Mouse (Mus musculus) right cerebral cortex, adult 2 months (tissue): ENCODE data around the gene Dnajc12.
"Not testable (repeated sequence)": the region's sequence is repeated elsewhere in the genome, so short reads cannot be mapped to it uniquely, and the experiment has no call there.

Experiments used
- DNase-seq, 2 experiments: peaks; one replicate each; pipeline ENCODE4 v3.0.0; 2021 to 2022; ENCODE audit warnings: low spot score in 2 of 2

Gene Dnajc12

GRCm38 (mm10) chr10:63382372-63383279 is at the start of gene Dnajc12:
TSS of gene Dnajc12 (plus strand) at chr10:63382443.
- peak; percentile 78 for DNase-seq

GRCm38 (mm10) chr10:63336901-63337300 is 45.3 kb upstream of the Dnajc12 start:
- no peak for DNase-seq

- no peak for DNase-seq
Measured at GRCm38 (mm10) chr10:63337326-63337725, 44.9 kb upstream of the Dnajc12 start.

- peak; percentile 37 to 50 for DNase-seq
Measured at GRCm38 (mm10) chr10:63337951-63338836, 44.0 kb upstream of the Dnajc12 start.

GRCm38 (mm10) chr10:63338914-63339643 is 43.2 kb upstream of the Dnajc12 start:
- peak; percentile 73 to 76 for DNase-seq

GRCm38 (mm10) chr10:63341351-63341750 is 40.9 kb upstream of the Dnajc12 start:
- DNase-seq: no peak

- DNase-seq: no peak
Measured at GRCm38 (mm10) chr10:63344751-63345150, 37.5 kb upstream of the Dnajc12 start.

- no peak for DNase-seq
Measured at GRCm38 (mm10) chr10:63348291-63348690, 34.0 kb upstream of the Dnajc12 start.

GRCm38 (mm10) chr10:63350666-63351065 is 31.6 kb upstream of the Dnajc12 start:
- DNase-seq: no peak

- not testable (repeated sequence) for DNase-seq
Measured at GRCm38 (mm10) chr10:63351099-63351498, 31.1 kb upstream of the Dnajc12 start.

- DNase-seq: peak; percentile 48 to 51
Measured at GRCm38 (mm10) chr10:63352111-63352510, 30.1 kb upstream of the Dnajc12 start.

- DNase-seq: no peak
Measured at GRCm38 (mm10) chr10:63360502-63360901, 21.7 kb upstream of the Dnajc12 start.

- no peak for DNase-seq
Measured at GRCm38 (mm10) chr10:63365918-63366455, 16.3 kb upstream of the Dnajc12 start.

- no peak for DNase-seq
Measured at GRCm38 (mm10) chr10:63367386-63367785, 14.9 kb upstream of the Dnajc12 start.

- DNase-seq: no peak
Measured at GRCm38 (mm10) chr10:63368041-63368440, 14.2 kb upstream of the Dnajc12 start.

GRCm38 (mm10) chr10:63376303-63376702 is 5.9 kb upstream of the Dnajc12 start:
- DNase-seq: no peak

- DNase-seq: peak; percentile 53 to 77
Measured at GRCm38 (mm10) chr10:63377468-63377867, 4.8 kb upstream of the Dnajc12 start.

- no peak for DNase-seq
Measured at GRCm38 (mm10) chr10:63378948-63379680, 3.1 kb upstream of the Dnajc12 start.

- DNase-seq: peak; percentile 12 to 15
Measured at GRCm38 (mm10) chr10:63381498-63382280, 554 bp upstream of the Dnajc12 start, which contains the start of gene Sirt1. TSS of gene Sirt1 (minus strand) at chr10:63381704.

- not testable (repeated sequence) for DNase-seq
Measured at GRCm38 (mm10) chr10:63385897-63386296, 3.7 kb downstream of the Dnajc12 start.
